Mouse (Mus musculus): ENCODE results near the gene Scd2.

DNA sequence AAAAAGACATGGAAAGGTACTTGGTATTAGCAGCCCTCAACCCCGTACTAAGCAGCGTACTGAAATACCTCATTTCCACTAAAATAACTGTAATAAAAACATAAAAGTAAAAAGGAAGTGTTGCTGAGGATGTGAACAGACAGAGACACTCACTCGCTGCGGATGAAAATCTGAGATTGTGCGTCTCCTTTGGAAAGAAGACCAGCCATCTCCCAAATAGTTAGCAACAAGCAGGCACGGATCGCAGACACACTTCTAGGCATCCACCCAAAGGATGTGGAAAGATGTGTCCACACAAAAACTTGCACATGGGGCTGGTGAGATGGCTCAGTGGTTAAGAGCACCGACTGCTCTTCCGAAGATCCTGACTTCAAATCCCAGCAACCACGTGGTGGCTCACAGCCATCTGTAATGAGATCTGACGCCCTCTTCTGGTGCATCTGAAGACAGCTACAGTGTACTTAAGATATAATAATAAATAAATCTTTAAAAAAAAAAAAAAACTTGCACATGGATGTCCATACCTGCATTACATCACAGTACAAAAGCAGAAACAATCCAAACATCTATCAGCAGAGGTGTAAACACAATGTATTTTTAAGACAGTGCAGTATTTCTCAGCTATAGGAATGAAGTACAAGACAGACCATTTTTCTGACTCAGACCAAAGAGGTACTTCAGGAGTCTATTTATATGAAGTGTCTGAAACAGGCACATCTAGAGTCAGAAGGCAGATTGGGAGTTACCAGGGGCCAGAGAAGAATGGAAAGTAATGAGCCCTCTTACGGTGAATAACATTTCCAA is 16.1 kb downstream of the Scd2 start:
- TF ChIP-seq POLR2AphosphoS5 (IDR thresholded peaks at IDR 0.05; ENCODE audit: insufficient replicate concordance, low read depth, low read length) (no peak; the same call in 1 of the 2 replicates), CTCF (IDR thresholded peaks at IDR 0.05; ENCODE audit: low read depth, low read length) (no peak)
